Mouse (Mus musculus) brain, embryonic 14.5 days (tissue): ENCODE measurements around the gene Calml4.

ENCODE experiments used
- CTCF ChIP-seq: fragments of 200-500 bp; IDR thresholded peaks from 2 replicates; pipeline ENCODE4 v1.5.1; 2012; ENCODE audit warnings: inconsistent platforms, mild to moderate bottlenecking, moderate library complexity, borderline replicate concordance; ENCODE audit not compliant: insufficient read depth, insufficient read length; ENCODE audit errors: extremely low read depth
- POLR2A ChIP-seq: fragments of 200-500 bp; IDR thresholded peaks from 2 replicates; pipeline ENCODE4 v1.6.1; 2012; ENCODE audit warnings: mild to moderate bottlenecking, inconsistent platforms, borderline replicate concordance; ENCODE audit not compliant: poor library complexity, insufficient read depth, insufficient read length, severe bottlenecking; ENCODE audit errors: extremely low read depth

GRCm38 (mm10) chr9:62858266-62859019 lies 563 bp downstream of the Calml4 start:
- TF ChIP-seq POLR2A (no peak), CTCF (no peak)
